Mouse (Mus musculus): ENCODE results near the gene Ccnt2. TPM values are rescaled to one million over a fixed set of nuclear protein-coding genes. Genes with fewer than 3 reads are reported as not detected.
"Not testable (repeated sequence)": the region's sequence is repeated elsewhere in the genome, so short reads cannot be mapped to it uniquely, and the experiment has no call there.

Gene Ccnt2
- total RNA-seq (2021) (10 to 100 TPM; 30.9 to 47.7 TPM), polyA plus RNA-seq (2012; rRNA removed) (8.9 and 9.4 TPM in 2 replicates)
- long read RNA-seq, full-length matches to known transcripts, result 3 of 4 reads
- long read RNA-seq, partial matches to known transcripts, result 0 of 4 reads
- long read RNA-seq, other reads (novel, unspliced or antisense), result 1 of 4 reads

- DNase-seq, result peak; percentile 100
Observed at GRCm38 (mm10) chr1:127773803-127774500, at the start of gene Ccnt2. TSS of gene Ccnt2 (plus strand) at chr1:127774164.

GRCm38 (mm10) chr1:127729096-127729495 is 44.9 kb upstream of the Ccnt2 start, which contains the start of gene Acmsd:
TSS of gene Acmsd (plus strand) at chr1:127729413.
- DNase-seq, result peak; percentile 10

GRCm38 (mm10) chr1:127731086-127731485 is 42.9 kb upstream of the Ccnt2 start:
- DNase-seq, result no peak

GRCm38 (mm10) chr1:127732435-127732834 is 41.5 kb upstream of the Ccnt2 start:
- no peak for DNase-seq

- DNase-seq, result no peak
Observed at GRCm38 (mm10) chr1:127732841-127733240, 41.1 kb upstream of the Ccnt2 start.

GRCm38 (mm10) chr1:127735356-127735755 is 38.6 kb upstream of the Ccnt2 start:
- no peak for DNase-seq

GRCm38 (mm10) chr1:127750401-127751102 is 23.4 kb upstream of the Ccnt2 start:
- DNase-seq, result no peak

GRCm38 (mm10) chr1:127755806-127756205 is 18.2 kb upstream of the Ccnt2 start:
- no peak for DNase-seq

- DNase-seq, result no peak
Observed at GRCm38 (mm10) chr1:127756331-127757163, 17.4 kb upstream of the Ccnt2 start.

- not testable (repeated sequence) for DNase-seq
Observed at GRCm38 (mm10) chr1:127757164-127757545, 16.8 kb upstream of the Ccnt2 start.

GRCm38 (mm10) chr1:127765468-127765867 is 8.5 kb upstream of the Ccnt2 start:
- no peak for DNase-seq

GRCm38 (mm10) chr1:127766741-127767140 is 7.2 kb upstream of the Ccnt2 start:
- no peak for DNase-seq

- DNase-seq, result no peak
Observed at GRCm38 (mm10) chr1:127773198-127773802, 664 bp upstream of the Ccnt2 start.

- no peak for DNase-seq
Observed at GRCm38 (mm10) chr1:127774501-127774880, 527 bp downstream of the Ccnt2 start.

- no peak for DNase-seq
Observed at GRCm38 (mm10) chr1:127775206-127775720, 1.3 kb downstream of the Ccnt2 start.

- DNase-seq, result no peak
Observed at GRCm38 (mm10) chr1:127776246-127776645, 2.3 kb downstream of the Ccnt2 start.

GRCm38 (mm10) chr1:127778611-127779010 is 4.6 kb downstream of the Ccnt2 start:
- no peak for DNase-seq

- no peak for DNase-seq
Observed at GRCm38 (mm10) chr1:127780142-127780541, 6.2 kb downstream of the Ccnt2 start.

- DNase-seq, result no peak
Observed at GRCm38 (mm10) chr1:127780849-127781248, 6.9 kb downstream of the Ccnt2 start.

GRCm38 (mm10) chr1:127783862-127784261 is 9.9 kb downstream of the Ccnt2 start:
- DNase-seq, result no peak

GRCm38 (mm10) chr1:127785882-127786281 is 11.9 kb downstream of the Ccnt2 start:
- DNase-seq, result no peak

- no peak for DNase-seq
Observed at GRCm38 (mm10) chr1:127788943-127789342, 15.0 kb downstream of the Ccnt2 start.
